Mouse (Mus musculus) CH12.LX (cell line): ENCODE measurements at regions not wholly inside any gene's neighbourhood (a gene's known extent, or its start where the extent isn't known, plus 50 kb on each side); places are given as distances from the start of the nearest gene placed in this dataset.

Source experiments
- DNase-seq: peaks from one replicate; pipeline ENCODE4 v3.0.0-alpha.2; 2013; ENCODE audit errors: extremely low read depth
- H3K27ac ChIP-seq: 2 replicates; pipeline ENCODE4 v1.5.1; 2012; ENCODE audit warnings: low read depth, mild to moderate bottlenecking, control low read depth, moderate library complexity; ENCODE audit not compliant: insufficient read depth
- H3K27me3 ChIP-seq: replicated peaks from 2 replicates; pipeline ENCODE3; 2012; ENCODE audit warnings: inconsistent platforms
- H3K36me3 ChIP-seq, 2 experiments: replicated peaks in 1 of 2; 2 replicates each; pipeline versions ENCODE3 to v1.6.1; 2012; ENCODE audit warnings: inconsistent platforms in 1 of 2, low read length in 1 of 2, mild to moderate bottlenecking in 1 of 2, mixed read lengths in 1 of 2, moderate library complexity in 1 of 2; ENCODE audit not compliant: control insufficient read depth in 1 of 2, insufficient read depth in 1 of 2
- H3K4me1 ChIP-seq, 2 experiments: 2 replicates each; pipeline ENCODE4 v1.6.1; 2012; ENCODE audit warnings: inconsistent platforms in 1 of 2, moderate library complexity in 1 of 2; ENCODE audit not compliant: insufficient read depth in 2 of 2, control insufficient read depth in 1 of 2
- H3K4me2 ChIP-seq: 2 replicates; pipeline ENCODE4 v1.6.1; 2012; ENCODE audit warnings: low read depth, mild to moderate bottlenecking, control low read depth; ENCODE audit not compliant: poor library complexity, insufficient read depth, severe bottlenecking
- H3K4me3 ChIP-seq, 3 experiments: fragments of 150-350 bp in 1 of 3; sonication (generic) in 1 of 3; replicated peaks in 1 of 3; 2 replicates each; pipeline versions ENCODE3 to v1.5.1; 2011 to 2012; ENCODE audit warnings: low read depth in 2 of 3, low read length in 2 of 3, mild to moderate bottlenecking in 2 of 3, moderate library complexity in 2 of 3, control low read depth in 1 of 3, improper control_type of control experiment in 1 of 3, inconsistent platforms in 1 of 3, mixed read lengths in 1 of 3; ENCODE audit not compliant: poor library complexity in 1 of 3
- H3K79me2 ChIP-seq: replicated peaks from 2 replicates; pipeline ENCODE4 v1.6.1; 2012; ENCODE audit warnings: mild to moderate bottlenecking, moderate library complexity; ENCODE audit not compliant: control insufficient read depth, poor library complexity, insufficient read depth, severe bottlenecking; ENCODE audit errors: extremely low read depth
- H3K9ac ChIP-seq: 2 replicates; pipeline ENCODE4 v1.6.1; 2012; ENCODE audit warnings: low read depth, mild to moderate bottlenecking, control low read depth, moderate library complexity; ENCODE audit not compliant: insufficient read depth
- H3K9me3 ChIP-seq: replicated peaks from 2 replicates; pipeline ENCODE3; 2012; ENCODE audit warnings: low read length, inconsistent platforms, mixed read lengths
- BHLHE40 ChIP-seq: IDR thresholded peaks from 2 replicates; pipeline ENCODE4 v1.6.1; 2011; ENCODE audit warnings: mild to moderate bottlenecking, low read depth, low read length, improper control_type of control experiment
- CHD1 ChIP-seq: IDR thresholded peaks from 2 replicates; pipeline ENCODE4 v1.6.1; 2012; ENCODE audit warnings: low read depth, low read length, improper control_type of control experiment, inconsistent platforms
- CHD2 ChIP-seq: IDR thresholded peaks from 2 replicates; pipeline ENCODE4 v1.6.1; 2011; ENCODE audit warnings: low read length, improper control_type of control experiment
- CTCF ChIP-seq, 2 experiments: IDR thresholded peaks in 1 of 2; conservative IDR thresholded peaks in 1 of 2; 2 replicates each; pipeline ENCODE4 v1.5.1; 2011 to 2012; ENCODE audit warnings: low read depth in 2 of 2, low read length in 2 of 2, improper control_type of control experiment in 1 of 2, inconsistent platforms in 1 of 2, mild to moderate bottlenecking in 1 of 2, moderate library complexity in 1 of 2
- E2F4 ChIP-seq: IDR thresholded peaks from 2 replicates; pipeline ENCODE4 v1.6.1; 2011; ENCODE audit warnings: low read depth, low read length, improper control_type of control experiment; ENCODE audit not compliant: insufficient replicate concordance
- ELF1 ChIP-seq: IDR thresholded peaks from 2 replicates; pipeline ENCODE4 v1.6.1; 2014; ENCODE audit warnings: low read depth, mild to moderate bottlenecking, inconsistent platforms, low read length, improper control_type of control experiment
- EP300 ChIP-seq: IDR thresholded peaks from 2 replicates; pipeline ENCODE4 v1.6.1; 2011; ENCODE audit warnings: low read length, improper control_type of control experiment
- ETS1 ChIP-seq: conservative IDR thresholded peaks from 2 replicates; pipeline ENCODE4 v1.6.1; 2012; ENCODE audit warnings: low read depth, mild to moderate bottlenecking, inconsistent platforms, low read length, improper control_type of control experiment, moderate library complexity
- GABPA ChIP-seq: IDR thresholded peaks from 2 replicates; pipeline ENCODE4 v1.6.1; 2012; ENCODE audit warnings: low read depth, low read length, improper control_type of control experiment, inconsistent platforms; ENCODE audit not compliant: insufficient replicate concordance
- HCFC1 ChIP-seq: IDR thresholded peaks from 2 replicates; pipeline ENCODE4 v1.6.1; 2012; ENCODE audit warnings: low read depth, mild to moderate bottlenecking, inconsistent platforms, low read length, improper control_type of control experiment
- IRF4 ChIP-seq: IDR thresholded peaks from 2 replicates; pipeline ENCODE4 v1.6.1; 2014; ENCODE audit warnings: low read depth, mild to moderate bottlenecking, inconsistent platforms, low read length, improper control_type of control experiment
- JUN ChIP-seq: IDR thresholded peaks from 2 replicates; pipeline ENCODE4 v1.6.1; 2011; ENCODE audit warnings: low read depth, mild to moderate bottlenecking, low read length, improper control_type of control experiment, moderate library complexity; ENCODE audit not compliant: insufficient read depth
- JUND ChIP-seq: conservative IDR thresholded peaks from 2 replicates; pipeline ENCODE4 v1.6.1; 2011; ENCODE audit warnings: low read depth, low read length, improper control_type of control experiment
- KAT2A ChIP-seq: IDR thresholded peaks from 2 replicates; pipeline ENCODE4 v1.6.1; 2012; ENCODE audit warnings: low read length, improper control_type of control experiment, inconsistent platforms; ENCODE audit not compliant: insufficient replicate concordance
- MAFK ChIP-seq: IDR thresholded peaks from 2 replicates; pipeline ENCODE4 v1.6.1; 2011; ENCODE audit warnings: low read length, improper control_type of control experiment; ENCODE audit not compliant: insufficient replicate concordance
- MAX ChIP-seq: IDR thresholded peaks from 2 replicates; pipeline ENCODE4 v1.6.1; 2011; ENCODE audit warnings: low read length, improper control_type of control experiment
- MAZ ChIP-seq: IDR thresholded peaks from 2 replicates; pipeline ENCODE4 v1.6.1; 2012; ENCODE audit warnings: low read depth, mild to moderate bottlenecking, inconsistent platforms, low read length, improper control_type of control experiment, moderate library complexity
- MEF2A ChIP-seq: IDR thresholded peaks from 2 replicates; pipeline ENCODE4 v1.6.1; 2014; ENCODE audit warnings: low read depth, mild to moderate bottlenecking, inconsistent platforms, low read length, improper control_type of control experiment, borderline replicate concordance
- MXI1 ChIP-seq: IDR thresholded peaks from 2 replicates; pipeline ENCODE4 v1.6.1; 2011; ENCODE audit warnings: mild to moderate bottlenecking, low read depth, low read length, improper control_type of control experiment
- MYC ChIP-seq: IDR thresholded peaks from 2 replicates; pipeline ENCODE4 v1.6.1; 2011; ENCODE audit warnings: low read depth, mild to moderate bottlenecking, improper control_type of control experiment, low read length
- NELFE ChIP-seq: IDR thresholded peaks from 2 replicates; pipeline ENCODE4 v1.6.1; 2011; ENCODE audit warnings: low read depth, low read length, improper control_type of control experiment
- NRF1 ChIP-seq: IDR thresholded peaks from 2 replicates; pipeline ENCODE4 v1.6.1; 2014; ENCODE audit warnings: low read depth, mild to moderate bottlenecking, inconsistent platforms, low read length, improper control_type of control experiment, moderate library complexity
- PAX5 ChIP-seq: IDR thresholded peaks from 2 replicates; pipeline ENCODE4 v1.6.1; 2012; ENCODE audit warnings: low read length, inconsistent platforms, mixed read lengths
- POLR2A ChIP-seq: IDR thresholded peaks from 2 replicates; pipeline ENCODE4 v1.6.1; 2011; ENCODE audit warnings: low read depth, mild to moderate bottlenecking, improper control_type of control experiment, low read length
- POLR2AphosphoS2 ChIP-seq: IDR thresholded peaks from 2 replicates; pipeline ENCODE4 v1.6.1; 2011; ENCODE audit warnings: low read depth, low read length, improper control_type of control experiment
- RAD21 ChIP-seq: IDR thresholded peaks from 2 replicates; pipeline ENCODE4 v1.6.1; 2011; ENCODE audit warnings: low read depth, mild to moderate bottlenecking, low read length, improper control_type of control experiment, moderate library complexity
- RCOR1 ChIP-seq: conservative IDR thresholded peaks from 2 replicates; pipeline ENCODE4 v1.6.1; 2012; ENCODE audit warnings: low read depth, mild to moderate bottlenecking, inconsistent platforms, low read length, improper control_type of control experiment
- SIN3A ChIP-seq: IDR thresholded peaks from 2 replicates; pipeline ENCODE4 v1.6.1; 2012; ENCODE audit warnings: low read length, improper control_type of control experiment, inconsistent platforms
- SMC3 ChIP-seq: IDR thresholded peaks from 2 replicates; pipeline ENCODE4 v1.6.1; 2011; ENCODE audit warnings: low read depth, low read length, improper control_type of control experiment
- TBP ChIP-seq: conservative IDR thresholded peaks from 2 replicates; pipeline ENCODE4 v1.6.1; 2011; ENCODE audit warnings: low read depth, low read length, improper control_type of control experiment
- TCF12 ChIP-seq: IDR thresholded peaks from 2 replicates; pipeline ENCODE4 v1.6.1; 2014; ENCODE audit warnings: low read depth, mild to moderate bottlenecking, inconsistent platforms, low read length, improper control_type of control experiment
- UBTF ChIP-seq: IDR thresholded peaks from 2 replicates; pipeline ENCODE4 v1.6.1; 2012; ENCODE audit warnings: low read depth, mild to moderate bottlenecking, inconsistent platforms, low read length, improper control_type of control experiment, moderate library complexity
- USF1 ChIP-seq: IDR thresholded peaks from 2 replicates; pipeline ENCODE4 v1.6.1; 2014; ENCODE audit warnings: low read depth, mild to moderate bottlenecking, inconsistent platforms, low read length, improper control_type of control experiment
- USF2 ChIP-seq: conservative IDR thresholded peaks from 2 replicates; pipeline ENCODE4 v1.6.1; 2011; ENCODE audit warnings: low read depth, low read length, improper control_type of control experiment
- ZC3H11A ChIP-seq: IDR thresholded peaks from 2 replicates; pipeline ENCODE4 v1.6.1; 2012; ENCODE audit warnings: low read depth, mild to moderate bottlenecking, inconsistent platforms, low read length, improper control_type of control experiment
- ZKSCAN1 ChIP-seq: IDR thresholded peaks from 2 replicates; pipeline ENCODE4 v1.6.1; 2012; ENCODE audit warnings: low read depth, inconsistent platforms, low read length, improper control_type of control experiment, borderline replicate concordance
- ZMIZ1 ChIP-seq: IDR thresholded peaks from 2 replicates; pipeline ENCODE4 v1.6.1; 2012; ENCODE audit warnings: low read depth, mild to moderate bottlenecking, inconsistent platforms, low read length, improper control_type of control experiment
- ZNF384 ChIP-seq: IDR thresholded peaks from 2 replicates; pipeline ENCODE4 v1.6.1; 2012; ENCODE audit warnings: low read depth, low read length, improper control_type of control experiment, inconsistent platforms
- dilution Hi-C: fragments of 300-500 bp; cut with MboI; formaldehyde crosslinking; loops from 2 replicates; pipeline ENCODE4 v1.14.3; 2020; ENCODE audit warnings: low sequenced_read_pairs; ENCODE audit not compliant: extremely low pct_unique_long_range_greater_than_20kb, extremely low pct_ligation_motif_present
- in situ Hi-C: fragments of 300-500 bp; cut with MboI; formaldehyde crosslinking; loops from 3 replicates; pipeline ENCODE4 v1.14.3; 2019; ENCODE audit warnings: low sequenced_read_pairs, low pct_ligation_motif_present, low pct_unique_long_range_greater_than_20kb, mixed read lengths

DNA sequence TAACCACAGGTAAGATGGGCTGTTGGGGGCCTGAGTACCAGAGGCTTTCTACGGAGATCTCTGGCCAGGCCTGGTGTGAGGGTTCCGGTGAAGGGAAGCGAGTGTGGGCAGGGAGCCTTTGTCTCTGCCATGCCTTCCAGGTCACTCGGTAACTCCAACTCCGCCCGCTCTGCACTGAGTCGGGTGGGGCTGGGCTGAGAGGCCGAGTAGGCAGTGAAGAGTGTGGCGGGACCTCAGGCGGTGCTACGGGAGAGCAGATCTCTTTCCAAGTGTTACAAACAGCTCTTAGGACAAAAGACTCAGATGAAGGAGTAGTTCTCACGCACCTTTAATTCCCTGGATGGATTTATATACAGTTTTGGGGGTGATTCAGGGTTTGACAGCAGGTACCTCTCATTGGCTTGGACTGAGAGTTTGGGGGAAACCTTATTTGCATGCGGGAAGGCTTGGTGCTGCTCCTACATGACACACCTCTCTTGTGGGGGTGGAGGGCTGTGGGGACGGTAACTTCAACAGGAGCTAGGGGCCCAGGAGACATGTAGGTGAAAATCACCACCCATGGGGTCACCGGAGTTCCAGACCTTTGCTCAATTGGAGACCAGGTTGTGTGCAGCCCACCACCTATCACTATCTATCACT lies 54.7 kb upstream of the Ralgps2 start:
- in situ Hi-C loops = no loop called here
- no peaks in the 10 kb centered on the region for H3K36me3 ChIP-seq
- H3K27me3 ChIP-seq = no peaks in the 10 kb centered on the region
- H3K27ac ChIP-seq = peak overlapping the region; percentile 98
- no peaks in the 10 kb centered on the region for H3K9me3 ChIP-seq
- H3K4me2 ChIP-seq = peak overlapping the region; percentile 0
- dilution Hi-C loops = no loop called here
- TF ChIP-seq BHLHE40 (no peak), MAFK (no peak), EP300 (no peak), UBTF (peak; percentile 73; the same call in 1 of the 2 replicates), USF2 (no peak), USF1 (no peak), MXI1 (no peak; the same call in 1 of the 2 replicates), CHD1 (no peak), POLR2A (peak; percentile 62), TBP (peak; percentile 64; the same call in 1 of the 2 replicates), SMC3 (peak; percentile 17; the same call in 1 of the 2 replicates), MAZ (peak; percentile 75; the same call in 1 of the 2 replicates), MYC (no peak), IRF4 (0 out of 2 replicates have a peak, but pooled peaks have one; percentile 26), PAX5 (no peak), NRF1 (no peak), ETS1 (0 out of 2 replicates have a peak, but pooled peaks have one; percentile 35), SIN3A (peak; percentile 50; the same call in 1 of the 2 replicates), ZMIZ1 (peak; percentile 90), E2F4 (no peak), ZNF384 (no peak), MEF2A (0 out of 2 replicates have a peak, but pooled peaks have one; percentile 38), ELF1 (no peak), JUN (no peak), ZC3H11A (no peak), RCOR1 (no peak), KAT2A (no peak), RAD21 (no peak), POLR2AphosphoS2 (no peak), HCFC1 (no peak), NELFE (peak; percentile 49; the same call in 1 of the 2 replicates), ZKSCAN1 (no peak), MAX (peak; percentile 20; the same call in 1 of the 2 replicates), GABPA (no peak), CHD2 (peak; percentile 62; the same call in 1 of the 2 replicates), JUND (no peak), CTCF (conservative IDR thresholded peaks at IDR 0.05 in 1 of 2, IDR thresholded peaks at IDR 0.05 in 1 of 2; ENCODE audit: low read depth in 2 of 2, low read length in 2 of 2) (no peak), TCF12 (peak; percentile 57)
- peak overlapping the region; percentile 73 for H3K9ac ChIP-seq
- DNase-seq = no peak
- H3K79me2 ChIP-seq = no peaks in the 10 kb centered on the region
- H3K4me1 ChIP-seq = peaks cover 44 to 93% of the 10 kb centered on the region in 2 experiments
- peak overlapping the region in 1 of 3 experiments; percentile 16 for H3K4me3 ChIP-seq
